Mouse (Mus musculus) spleen, adult 2 months (tissue): Measurements from ENCODE around the gene Ptprt.

Experiments
- CTCF ChIP-seq: fragments of 200-500 bp; IDR thresholded peaks from 2 replicates; pipeline ENCODE4 v1.5.1; 2011; ENCODE audit warnings: mild to moderate bottlenecking, inconsistent platforms; ENCODE audit not compliant: insufficient read depth, insufficient read length, insufficient replicate concordance; ENCODE audit errors: extremely low read depth
- POLR2A ChIP-seq: fragments of 200-500 bp; IDR thresholded peaks from 2 replicates; pipeline ENCODE4 v1.6.1; 2011; ENCODE audit warnings: low read depth, low read length, inconsistent platforms

GRCm38 (mm10) chr2:162377309-162377708 is 283.6 kb downstream of the Ptprt start:
- no peak for TF ChIP-seq CTCF
- no peak for TF ChIP-seq POLR2A
